Comparison of ENCODE assay signal across 10 mouse cellular contexts in genomic region chr4:155284521-155285379, GRCm38 (mm10). TPM values are rescaled to one million over a fixed set of nuclear protein-coding genes. Genes with fewer than 3 reads are reported as not detected.
A peak's percentile ranks its signal among the peaks of the same experiment; 100 is the strongest.
DNase-seq lines count a peak whose midpoint lies in the region; ATAC-seq and TF ChIP-seq lines count a peak whose summit lies in the region.
"Had no signal": no experiment of that assay in that cellular context is flagged by ENCODE, and none has a peak within 500 bp of the region (broad histone marks: within the 10 kb centered on the region; RNA-seq: fewer than 3 reads in every experiment).

No protein-coding gene starts in this region.

- H3K27me3 ChIP-seq in forebrain, postnatal 0 days (ENCODE audit: insufficient read depth, low read length): no peaks in the 10 kb centered on the region
- no peaks in the 10 kb centered on the region for H3K27me3 ChIP-seq in forebrain, embryonic 14.5 days (replicated peaks; ENCODE audit: control insufficient read depth, insufficient read depth, low read length)
- H3K27me3 ChIP-seq in midbrain, embryonic 10.5 days (ENCODE audit: low read depth, poor library complexity, severe bottlenecking): no peaks in the 10 kb centered on the region
- no peaks in the 10 kb centered on the region for H3K27me3 ChIP-seq in midbrain, embryonic 16.5 days (ENCODE audit: control insufficient read depth, insufficient read depth, low read depth, low read length)
- no peaks in the 10 kb centered on the region for H3K27me3 ChIP-seq in embryonic facial prominence, embryonic 13.5 days
- H3K27me3 ChIP-seq in testis, adult 2 months (ENCODE audit: control insufficient read depth, insufficient read depth, low read length): no peaks in the 10 kb centered on the region
- no peaks in the 10 kb centered on the region for H3K27me3 ChIP-seq in lung, postnatal 0 days (replicated peaks; ENCODE audit: insufficient read depth, low read length)
- H3K27me3 ChIP-seq in stomach, postnatal 0 days (ENCODE audit: control insufficient read depth, insufficient read depth, low read length): no peaks in the 10 kb centered on the region
- H3K27me3 ChIP-seq: Patski had no signal

- H3K36me3 ChIP-seq in forebrain, postnatal 0 days (ENCODE audit: insufficient read depth): peaks cover 12% of the 10 kb centered on the region
- peaks cover 5% of the 10 kb centered on the region; the same call in 1 of the 2 replicates for H3K36me3 ChIP-seq in forebrain, embryonic 14.5 days (ENCODE audit: control insufficient read depth, insufficient read depth, low read length)
- H3K36me3 ChIP-seq in midbrain, embryonic 10.5 days: no peaks in the 10 kb centered on the region
- peaks cover 16% of the 10 kb centered on the region for H3K36me3 ChIP-seq in midbrain, embryonic 16.5 days (ENCODE audit: control insufficient read depth, insufficient read depth, low read length)
- no peaks in the 10 kb centered on the region for H3K36me3 ChIP-seq in embryonic facial prominence, embryonic 13.5 days
- no peaks in the 10 kb centered on the region for H3K36me3 ChIP-seq in testis, adult 2 months (ENCODE audit: control insufficient read depth, insufficient read depth, low read length)
- no peaks in the 10 kb centered on the region for H3K36me3 ChIP-seq in lung, postnatal 0 days (ENCODE audit: insufficient read depth, low read length)
- no peaks in the 10 kb centered on the region for H3K36me3 ChIP-seq in stomach, postnatal 0 days (ENCODE audit: control insufficient read depth, insufficient read depth, low read length)

- H3K4me1 ChIP-seq in forebrain, postnatal 0 days (ENCODE audit: insufficient read depth): peaks cover 8% of the 10 kb centered on the region
- peaks cover 9% of the 10 kb centered on the region; the same call in 1 of the 2 replicates for H3K4me1 ChIP-seq in forebrain, embryonic 14.5 days (ENCODE audit: control insufficient read depth, insufficient read depth, low read length)
- H3K4me1 ChIP-seq in midbrain, embryonic 10.5 days: peaks cover 31% of the 10 kb centered on the region
- H3K4me1 ChIP-seq in midbrain, embryonic 16.5 days (ENCODE audit: control insufficient read depth, insufficient read depth, low read length): peaks cover 9% of the 10 kb centered on the region; the same call in 1 of the 2 replicates
- H3K4me1 ChIP-seq in embryonic facial prominence, embryonic 13.5 days: peaks cover 69% of the 10 kb centered on the region
- peaks cover 2% of the 10 kb centered on the region; the same call in 1 of the 2 replicates for H3K4me1 ChIP-seq in testis, adult 2 months (ENCODE audit: control insufficient read depth, insufficient read depth, low read length)
- H3K4me1 ChIP-seq in lung, postnatal 0 days (ENCODE audit: insufficient read depth, low read depth, low read length): peaks cover 7% of the 10 kb centered on the region; the same call in 1 of the 2 replicates
- peaks cover 5% of the 10 kb centered on the region; the same call in 1 of the 2 replicates for H3K4me1 ChIP-seq in stomach, postnatal 0 days (replicated peaks; ENCODE audit: control insufficient read depth, insufficient read depth)

- no peak overlapping the region for H3K9ac ChIP-seq in forebrain, postnatal 0 days
- H3K9ac ChIP-seq in forebrain, embryonic 14.5 days (ENCODE audit: low read length): no peak overlapping the region
- no peak overlapping the region for H3K9ac ChIP-seq in midbrain, embryonic 16.5 days (ENCODE audit: low read depth, low read length)
- H3K9ac ChIP-seq in embryonic facial prominence, embryonic 13.5 days: 0 out of 2 replicates have a peak overlapping the region, but pooled peaks have one; percentile 52
- no peak overlapping the region for H3K9ac ChIP-seq in lung, postnatal 0 days (replicated peaks; ENCODE audit: low read depth)
- no peak overlapping the region for H3K9ac ChIP-seq in stomach, postnatal 0 days (ENCODE audit: low read length)

- H3K4me3 ChIP-seq in forebrain, postnatal 0 days (ENCODE audit: low read depth, low read length): no peak overlapping the region
- no peak overlapping the region for H3K4me3 ChIP-seq in forebrain, embryonic 14.5 days (ENCODE audit: low read depth, low read length)
- H3K4me3 ChIP-seq in midbrain, embryonic 10.5 days: no peak overlapping the region
- H3K4me3 ChIP-seq in midbrain, embryonic 16.5 days (ENCODE audit: low read depth, low read length): no peak overlapping the region
- no peak overlapping the region for H3K4me3 ChIP-seq in embryonic facial prominence, embryonic 13.5 days
- no peak overlapping the region for H3K4me3 ChIP-seq in testis, adult 2 months (ENCODE audit: control insufficient read depth, low read depth, low read length)
- H3K4me3 ChIP-seq in lung, postnatal 0 days (ENCODE audit: low read depth, low read length): no peak overlapping the region
- no peak overlapping the region for H3K4me3 ChIP-seq in stomach, postnatal 0 days (ENCODE audit: low read depth, low read length)

- no peak for TF ChIP-seq CTCF in forebrain, postnatal 0 days (IDR thresholded peaks at IDR 0.05; ENCODE audit: low read depth)
- no peak for TF ChIP-seq CTCF in testis, adult 2 months (IDR thresholded peaks at IDR 0.05; ENCODE audit: control insufficient read depth, insufficient read depth, insufficient replicate concordance, low read depth, low read length)
- TF ChIP-seq CTCF in lung, postnatal 0 days (IDR thresholded peaks at IDR 0.05): no peak
- no peak for TF ChIP-seq CTCF in stomach, postnatal 0 days (IDR thresholded peaks at IDR 0.05; ENCODE audit: low read depth)

- no peak overlapping the region for H3K4me2 ChIP-seq in forebrain, postnatal 0 days (ENCODE audit: low read depth)
- H3K4me2 ChIP-seq in forebrain, embryonic 14.5 days (ENCODE audit: low read length): no peak overlapping the region
- H3K4me2 ChIP-seq in midbrain, embryonic 16.5 days (ENCODE audit: low read length): no peak overlapping the region
- no peak overlapping the region for H3K4me2 ChIP-seq in embryonic facial prominence, embryonic 13.5 days
- no peak overlapping the region for H3K4me2 ChIP-seq in lung, postnatal 0 days (replicated peaks; ENCODE audit: low read depth, low read length)
- H3K4me2 ChIP-seq in stomach, postnatal 0 days (replicated peaks; ENCODE audit: low read depth): no peak overlapping the region

- no peak for TF ChIP-seq EP300 in lung, postnatal 0 days (IDR thresholded peaks at IDR 0.05)
- no peak for TF ChIP-seq EP300 in stomach, postnatal 0 days (optimal IDR thresholded peaks at IDR 0.05)

- no peak for DNase-seq in forebrain, postnatal 0 days
- no peak for DNase-seq in forebrain, embryonic 14.5 days (ENCODE audit: low spot score)
- DNase-seq in midbrain, embryonic 10.5 days (ENCODE audit: low spot score): no peak
- DNase-seq in lung, postnatal 0 days (ENCODE audit: low spot score): no peak
- no peak for DNase-seq in stomach, postnatal 0 days (ENCODE audit: low spot score)
- DNase-seq: gastrocnemius, postnatal 10 days had no signal

- ATAC-seq in forebrain, postnatal 0 days: no peak
- ATAC-seq in forebrain, embryonic 14.5 days: no peak
- ATAC-seq in midbrain, embryonic 16.5 days: no peak
- no peak for ATAC-seq in embryonic facial prominence, embryonic 13.5 days (ENCODE audit: insufficient number of reproducible peaks, insufficient read depth, low FRiP score, low TSS enrichment, low read depth)
- ATAC-seq in lung, postnatal 0 days: no peak
- ATAC-seq in stomach, postnatal 0 days (ENCODE audit: low FRiP score, low TSS enrichment): no peak
- ATAC-seq: Patski had no signal

- no peaks in the 10 kb centered on the region for H3K9me3 ChIP-seq in forebrain, postnatal 0 days (ENCODE audit: low read length)
- no peaks in the 10 kb centered on the region for H3K9me3 ChIP-seq in forebrain, embryonic 14.5 days (replicated peaks; ENCODE audit: control insufficient read depth, low read length)
- no peaks in the 10 kb centered on the region for H3K9me3 ChIP-seq in midbrain, embryonic 10.5 days (replicated peaks)
- H3K9me3 ChIP-seq in midbrain, embryonic 16.5 days (replicated peaks; ENCODE audit: control insufficient read depth, low read length, poor library complexity, severe bottlenecking): no peaks in the 10 kb centered on the region
- H3K9me3 ChIP-seq in embryonic facial prominence, embryonic 13.5 days: no peaks in the 10 kb centered on the region
- no peaks in the 10 kb centered on the region for H3K9me3 ChIP-seq in lung, postnatal 0 days (ENCODE audit: low read length)
- H3K9me3 ChIP-seq in stomach, postnatal 0 days (ENCODE audit: control insufficient read depth, low read length): no peaks in the 10 kb centered on the region

- TF ChIP-seq POLR2A in testis, adult 2 months (IDR thresholded peaks at IDR 0.05; ENCODE audit: control insufficient read depth, low read depth, low read length): no peak

- 78% methylated on average over 15 of the region's 15 CpGs for WGBS in forebrain, postnatal 0 days
- 78% methylated on average over 15 of the region's 15 CpGs for WGBS in forebrain, embryonic 14.5 days
- WGBS in midbrain, embryonic 10.5 days: 70% methylated on average over 15 of the region's 15 CpGs
- WGBS in midbrain, embryonic 16.5 days: 72% methylated on average over 15 of the region's 15 CpGs
- 22% methylated on average over 15 of the region's 15 CpGs for WGBS in embryonic facial prominence, embryonic 13.5 days
- 83% methylated on average over 15 of the region's 15 CpGs for WGBS in lung, postnatal 0 days
- WGBS in stomach, postnatal 0 days: 70% methylated on average over 15 of the region's 15 CpGs

- H3K27ac ChIP-seq in forebrain, postnatal 0 days (ENCODE audit: low read depth, low read length): 0 out of 2 replicates have a peak overlapping the region, but pooled peaks have one; percentile 9
- no peak overlapping the region for H3K27ac ChIP-seq in forebrain, embryonic 14.5 days (ENCODE audit: low read depth, low read length)
- 0 out of 2 replicates have a peak overlapping the region, but pooled peaks have one; percentile 46 for H3K27ac ChIP-seq in midbrain, embryonic 10.5 days (replicated peaks)
- H3K27ac ChIP-seq in midbrain, embryonic 16.5 days (ENCODE audit: low read length): no peak overlapping the region
- H3K27ac ChIP-seq in embryonic facial prominence, embryonic 13.5 days: peak overlapping the region; percentile 99
- H3K27ac ChIP-seq in testis, adult 2 months (ENCODE audit: control insufficient read depth, insufficient read depth, low read depth, low read length): peak overlapping the region; percentile 23; the same call in 1 of the 2 replicates
- no peak overlapping the region for H3K27ac ChIP-seq in lung, postnatal 0 days (ENCODE audit: low read length)
- H3K27ac ChIP-seq in stomach, postnatal 0 days (replicated peaks): no peak overlapping the region

RNA-seq across cellular contexts. Expression of gene Faap20, which starts 35.1 kb away (rescaled TPM):
- total RNA-seq in forebrain, postnatal 0 days (2014; rRNA removed): 48.7 and 51.8 TPM in 2 replicates
- polyA plus RNA-seq in forebrain, postnatal 0 days (2015; fragmentation: Nextera tagmentation; extraction: Ambion mirVana): 59.9 and 60.7 TPM in 2 replicates
- polyA plus RNA-seq in forebrain, embryonic 14.5 days (2014; fragmentation: Nextera tagmentation; extraction: Ambion mirVana): 81.2 and 87.4 TPM in 2 replicates
- 118 and 120 TPM in 2 replicates for polyA plus RNA-seq in midbrain, embryonic 10.5 days (2016; fragmentation: Nextera tagmentation; extraction: Ambion mirVana)
- 69.8 and 70.1 TPM in 2 replicates for polyA plus RNA-seq in midbrain, embryonic 16.5 days (2015; fragmentation: Nextera tagmentation; extraction: Ambion mirVana)
- 77.4 and 80.0 TPM in 2 replicates for polyA plus RNA-seq in embryonic facial prominence, embryonic 13.5 days (2015; fragmentation: Nextera tagmentation; extraction: Ambion mirVana)
- polyA plus RNA-seq in testis, adult 2 months (2012; rRNA removed): 12.4 and 12.7 TPM in 2 replicates
- 61.4 and 66.6 TPM in 2 replicates for polyA plus RNA-seq in lung, postnatal 0 days (2015; fragmentation: Nextera tagmentation; extraction: Ambion mirVana)
- 43.5 and 46.3 TPM in 2 replicates for polyA plus RNA-seq in stomach, postnatal 0 days (2015; fragmentation: Nextera tagmentation; extraction: Ambion mirVana)

Comparison
In these comparisons a context has a peak if more than half of its experiments do, and no peak if none do; other contexts are left out.
1. H3K27ac ChIP-seq: peak in forebrain, postnatal 0 days (single experiment), midbrain, embryonic 10.5 days (single experiment), embryonic facial prominence, embryonic 13.5 days (single experiment) and testis, adult 2 months (single experiment); none in forebrain, embryonic 14.5 days (single experiment), midbrain, embryonic 16.5 days (single experiment), lung, postnatal 0 days (single experiment) and stomach, postnatal 0 days (single experiment).